Mouse (Mus musculus) megakaryocyte, embryonic 14.5 days (primary cell): ENCODE measurements around the gene Gm49416. TPM values are rescaled to one million over a fixed set of nuclear protein-coding genes. Genes with fewer than 3 reads are reported as not detected.
A peak's percentile ranks its signal among the peaks of the same experiment; 100 is the strongest.
"Not testable (repeated sequence)": the region's sequence is repeated elsewhere in the genome, so short reads cannot be mapped to it uniquely, and the experiment has no call there.

ENCODE experiments used
- H3K27me3 ChIP-seq: replicated peaks from 2 replicates; pipeline ENCODE3; 2012; ENCODE audit warnings: inconsistent platforms
- H3K36me3 ChIP-seq: replicated peaks from 2 replicates; pipeline ENCODE3; 2012; ENCODE audit warnings: low read length, inconsistent platforms, mixed read lengths
- H3K4me1 ChIP-seq: 2 replicates; pipeline ENCODE4 v1.6.1; 2012; ENCODE audit warnings: inconsistent platforms
- H3K4me3 ChIP-seq: replicated peaks from 2 replicates; pipeline ENCODE3; 2012; ENCODE audit warnings: moderate library complexity, mild to moderate bottlenecking, inconsistent platforms
- H3K9me3 ChIP-seq: 2 replicates; pipeline ENCODE4 v1.6.1; 2012; ENCODE audit warnings: inconsistent platforms
- FLI1 ChIP-seq: IDR thresholded peaks from 2 replicates; pipeline ENCODE4 v1.6.1; 2012; ENCODE audit warnings: low read length, inconsistent platforms, mixed read lengths
- GATA1 ChIP-seq: IDR thresholded peaks from 3 replicates; pipeline ENCODE4 v1.6.1; 2012; ENCODE audit warnings: mixed read lengths, low read length, inconsistent platforms, borderline replicate concordance
- polyA plus RNA-seq: library from polyadenylated mRNA; stranded (reverse); fragments of >175 nt; gene quantifications from 2 replicates; pipeline ENCODE4 v1.2.3, GENCODE M21; 2012; ENCODE audit warnings: low replicate concordance; ENCODE audit not compliant: insufficient read depth

Gene Gm49416
- polyA plus RNA-seq, 1 experiment: 12.5 TPM

GRCm38 (mm10) chr19:8852236-8852928 lies 36.3 kb upstream of the Gm49416 start:
- Histone ChIP-seq H3K9me3 (no peaks in the 10 kb centered on the region), H3K36me3 (peaks cover 21% of the 10 kb centered on the region), H3K4me3 (no peak overlapping the region), H3K27me3 (peaks cover 2% of the 10 kb centered on the region), H3K4me1 (peaks cover 19% of the 10 kb centered on the region)
- TF ChIP-seq FLI1: no peak
- no peak for TF ChIP-seq GATA1

GRCm38 (mm10) chr19:8853117-8853516 lies 35.6 kb upstream of the Gm49416 start:
- TF ChIP-seq FLI1: no peak
- no peak for TF ChIP-seq GATA1
- Histone ChIP-seq H3K36me3 (peaks cover 13% of the 10 kb centered on the region), H3K27me3 (peaks cover 2% of the 10 kb centered on the region), H3K9me3 (no peaks in the 10 kb centered on the region), H3K4me3 (no peak overlapping the region), H3K4me1 (peaks cover 19% of the 10 kb centered on the region)

GRCm38 (mm10) chr19:8857689-8858088 lies 31.0 kb upstream of the Gm49416 start:
- H3K4me3 ChIP-seq: no peak overlapping the region
- peaks cover 5% of the 10 kb centered on the region; the same call in 1 of the 2 replicates for H3K4me1 ChIP-seq
- TF ChIP-seq FLI1: no peak
- TF ChIP-seq GATA1: no peak
- no peaks in the 10 kb centered on the region for H3K9me3 ChIP-seq
- H3K27me3 ChIP-seq: no peaks in the 10 kb centered on the region
- H3K36me3 ChIP-seq: no peaks in the 10 kb centered on the region

GRCm38 (mm10) chr19:8859018-8859417 lies 29.7 kb upstream of the Gm49416 start:
- peaks cover 5% of the 10 kb centered on the region; the same call in 1 of the 2 replicates for H3K4me1 ChIP-seq
- no peaks in the 10 kb centered on the region for H3K36me3 ChIP-seq
- H3K27me3 ChIP-seq: no peaks in the 10 kb centered on the region
- no peaks in the 10 kb centered on the region for H3K9me3 ChIP-seq
- H3K4me3 ChIP-seq: no peak overlapping the region
- no peak for TF ChIP-seq FLI1
- TF ChIP-seq GATA1: no peak

- no peak overlapping the region for H3K4me3 ChIP-seq
- no peaks in the 10 kb centered on the region for H3K27me3 ChIP-seq
- H3K4me1 ChIP-seq: peaks cover 22% of the 10 kb centered on the region
- H3K9me3 ChIP-seq: no peaks in the 10 kb centered on the region
- TF ChIP-seq GATA1 (no peak), FLI1 (no peak)
- no peaks in the 10 kb centered on the region for H3K36me3 ChIP-seq
Measured at GRCm38 (mm10) chr19:8864265-8864664, 24.5 kb upstream of the Gm49416 start.

GRCm38 (mm10) chr19:8870381-8870780 lies 18.3 kb upstream of the Gm49416 start:
- H3K4me1 ChIP-seq: peaks cover 60% of the 10 kb centered on the region
- not testable (repeated sequence) for H3K9me3 ChIP-seq, H3K27me3 ChIP-seq
- H3K36me3 ChIP-seq: peaks cover 32% of the 10 kb centered on the region
- H3K4me3 ChIP-seq: peak overlapping the region; percentile 97

- no peaks in the 10 kb centered on the region for H3K9me3 ChIP-seq
- no peak for TF ChIP-seq FLI1
- TF ChIP-seq GATA1: no peak
- peak overlapping the region; percentile 97 for H3K4me3 ChIP-seq
- peaks cover 60% of the 10 kb centered on the region for H3K4me1 ChIP-seq
- peaks cover 37% of the 10 kb centered on the region for H3K36me3 ChIP-seq
- no peaks in the 10 kb centered on the region for H3K27me3 ChIP-seq
Measured at GRCm38 (mm10) chr19:8870838-8871237, 17.9 kb upstream of the Gm49416 start.

- Histone ChIP-seq H3K4me1 (peaks cover 56% of the 10 kb centered on the region), H3K36me3 (peaks cover 44% of the 10 kb centered on the region), H3K4me3 (peak within 1 kb of the TSS; percentile 97), H3K9me3 (no peaks in the 10 kb centered on the region), H3K27me3 (no peaks in the 10 kb centered on the region)
- peak; percentile 40; the same call in 1 of the 2 replicates for TF ChIP-seq FLI1
- TF ChIP-seq GATA1: no peak
Measured at GRCm38 (mm10) chr19:8871267-8872186, 17.2 kb upstream of the Gm49416 start, which contains the start of gene Ubxn1. TSS of gene Ubxn1 (plus strand) at chr19:8871496.

GRCm38 (mm10) chr19:8872266-8872840 lies 16.4 kb upstream of the Gm49416 start:
- Histone ChIP-seq H3K9me3 (no peaks in the 10 kb centered on the region), H3K27me3 (no peaks in the 10 kb centered on the region), H3K4me3 (peak overlapping the region; percentile 97), H3K4me1 (peaks cover 53% of the 10 kb centered on the region), H3K36me3 (peaks cover 51% of the 10 kb centered on the region)
- TF ChIP-seq GATA1 (no peak), FLI1 (no peak)
